Mouse (Mus musculus): ENCODE measurements around the gene Rexo2.

DNA sequence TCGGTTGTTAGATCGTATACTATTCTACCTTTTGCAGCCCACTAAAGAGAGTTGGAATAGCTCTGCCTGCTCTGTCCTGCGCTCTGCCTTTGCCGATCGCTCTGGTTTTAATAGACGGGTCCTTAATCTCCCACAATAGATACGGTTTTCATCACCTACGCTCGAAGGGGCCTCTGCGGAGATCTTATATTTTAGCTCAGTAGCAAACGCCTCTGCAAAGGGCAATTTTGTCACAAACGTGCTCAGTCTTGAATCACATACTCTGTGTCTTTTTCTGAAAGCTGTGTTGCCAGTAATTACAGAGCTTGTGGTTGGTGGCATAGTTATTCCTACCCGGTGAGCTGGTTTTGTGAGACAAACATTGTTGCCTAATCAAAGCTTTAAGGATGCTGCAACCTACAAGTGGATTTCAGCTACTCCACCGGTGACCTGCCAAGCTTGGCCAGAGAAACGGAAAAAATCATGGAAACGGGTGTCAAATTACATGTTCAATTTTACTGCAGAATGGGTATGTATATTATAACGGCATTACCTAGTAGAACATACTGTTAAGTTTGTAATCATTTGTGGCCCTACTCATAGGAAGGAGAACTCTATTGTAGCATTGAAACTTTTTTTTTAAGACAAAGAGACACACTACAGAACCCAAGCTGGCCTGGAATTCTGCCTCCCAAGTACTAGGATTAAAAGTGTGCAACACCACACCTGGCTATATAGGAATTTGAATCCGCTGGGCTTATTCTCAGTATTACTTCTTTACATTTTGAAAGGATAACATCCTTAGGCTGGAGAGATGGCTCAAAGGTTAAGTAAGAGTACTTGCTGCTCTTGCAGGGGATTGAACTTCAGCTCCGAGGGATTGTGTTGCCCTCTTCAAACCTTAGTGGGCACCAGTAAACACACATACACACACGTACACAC is 1.1 kb upstream of the Rexo2 start:
- TF ChIP-seq POLR2A (IDR thresholded peaks at IDR 0.05; ENCODE audit: borderline replicate concordance, insufficient read depth, low read length) (no peak), CTCF (IDR thresholded peaks at IDR 0.05; ENCODE audit: borderline replicate concordance, insufficient read depth, low read depth, low read length) (no peak)
